Mouse (Mus musculus): Measurements from ENCODE around the gene 4930558C23Rik.
A peak's percentile ranks its signal among the peaks of the same experiment; 100 is the strongest.
"Not testable (repeated sequence)": the region's sequence is repeated elsewhere in the genome, so short reads cannot be mapped to it uniquely, and the experiment has no call there.

Gene 4930558C23Rik

DNA sequence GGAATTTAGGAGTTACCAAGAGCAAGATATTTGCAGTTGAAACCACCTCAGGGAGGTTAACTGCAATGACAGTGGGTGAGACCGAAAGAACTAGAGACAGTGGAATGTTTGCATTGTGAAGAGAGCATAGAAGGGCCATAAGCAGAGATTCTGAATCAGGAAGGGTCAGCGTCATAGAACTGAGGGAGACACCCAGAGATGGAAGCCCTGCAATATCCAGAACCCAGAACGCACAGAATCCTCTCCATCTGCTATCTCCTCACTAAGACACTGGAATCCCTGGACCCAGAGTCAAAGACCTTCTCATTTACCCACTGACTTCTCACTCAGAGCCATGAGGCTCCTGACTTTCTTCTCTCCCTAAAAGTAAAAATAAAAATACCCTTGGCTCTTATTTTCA, at the start of gene 4930558C23Rik:
Gene 4930558C23Rik, minus strand, starts transcription at position 101 of the 400 bp plus-strand sequence.
- DNase-seq (ENCODE audit: low spot score): no peak

DNA sequence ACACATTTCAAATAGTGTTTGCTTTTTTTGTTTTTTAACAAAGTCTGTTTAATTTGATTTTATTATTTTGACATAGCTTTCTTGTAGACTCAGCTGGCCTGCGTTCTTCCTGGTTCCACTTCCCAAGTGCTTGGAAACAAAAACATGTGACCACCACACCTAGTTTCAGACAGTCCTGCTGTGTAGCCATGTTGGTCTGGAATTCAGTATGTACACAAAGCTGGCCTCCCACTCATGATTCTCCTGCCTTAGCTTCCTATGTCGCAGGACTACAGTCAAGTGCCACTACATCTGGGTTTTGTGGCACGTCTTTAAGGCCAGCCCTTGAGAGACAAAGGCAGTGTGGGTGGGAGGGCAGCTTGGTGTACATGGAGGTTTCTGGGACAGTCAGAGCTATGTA, 48.3 kb upstream of the 4930558C23Rik start:
- no peak for DNase-seq (ENCODE audit: low spot score)

DNA sequence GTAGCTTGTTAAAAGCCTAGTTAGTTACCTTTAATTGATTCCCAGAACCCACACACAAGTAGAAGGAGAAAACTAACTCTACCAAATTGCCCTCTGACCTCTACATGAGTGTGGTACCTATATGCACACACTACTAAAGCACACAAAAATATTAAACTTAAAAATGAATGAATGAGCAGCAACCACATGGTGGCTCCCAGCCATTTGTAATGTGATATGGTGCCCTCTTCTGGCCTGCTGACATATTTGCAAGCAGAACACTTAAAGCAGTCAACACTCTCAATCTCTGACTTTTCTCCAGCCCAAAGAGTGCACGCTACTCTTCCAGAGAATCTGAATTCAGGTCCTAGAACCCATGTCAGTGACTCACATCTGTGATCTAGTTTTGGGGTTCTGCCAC, 47.8 kb upstream of the 4930558C23Rik start:
- peak; percentile 21 for DNase-seq (ENCODE audit: low spot score)

DNA sequence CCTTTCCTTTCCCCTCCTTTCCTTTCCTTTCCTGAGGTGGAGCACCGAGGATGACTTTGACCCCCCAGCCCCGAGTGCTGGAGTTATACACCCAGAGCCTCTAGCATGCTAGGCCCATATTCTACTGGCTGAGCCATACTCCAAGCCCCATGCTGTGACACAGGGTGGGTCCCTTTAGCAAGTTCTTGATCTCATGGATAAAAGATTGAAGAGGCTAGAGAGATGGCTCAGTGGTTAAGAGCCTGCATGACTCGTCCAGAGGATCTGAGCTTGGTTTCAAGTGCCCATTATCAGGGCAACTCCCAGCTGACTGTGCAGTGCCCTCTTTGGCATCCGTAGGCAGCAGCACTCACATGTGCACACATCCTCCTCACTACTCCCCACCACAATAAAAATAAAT, 42.7 kb upstream of the 4930558C23Rik start:
- no peak for DNase-seq (ENCODE audit: low spot score)

DNA sequence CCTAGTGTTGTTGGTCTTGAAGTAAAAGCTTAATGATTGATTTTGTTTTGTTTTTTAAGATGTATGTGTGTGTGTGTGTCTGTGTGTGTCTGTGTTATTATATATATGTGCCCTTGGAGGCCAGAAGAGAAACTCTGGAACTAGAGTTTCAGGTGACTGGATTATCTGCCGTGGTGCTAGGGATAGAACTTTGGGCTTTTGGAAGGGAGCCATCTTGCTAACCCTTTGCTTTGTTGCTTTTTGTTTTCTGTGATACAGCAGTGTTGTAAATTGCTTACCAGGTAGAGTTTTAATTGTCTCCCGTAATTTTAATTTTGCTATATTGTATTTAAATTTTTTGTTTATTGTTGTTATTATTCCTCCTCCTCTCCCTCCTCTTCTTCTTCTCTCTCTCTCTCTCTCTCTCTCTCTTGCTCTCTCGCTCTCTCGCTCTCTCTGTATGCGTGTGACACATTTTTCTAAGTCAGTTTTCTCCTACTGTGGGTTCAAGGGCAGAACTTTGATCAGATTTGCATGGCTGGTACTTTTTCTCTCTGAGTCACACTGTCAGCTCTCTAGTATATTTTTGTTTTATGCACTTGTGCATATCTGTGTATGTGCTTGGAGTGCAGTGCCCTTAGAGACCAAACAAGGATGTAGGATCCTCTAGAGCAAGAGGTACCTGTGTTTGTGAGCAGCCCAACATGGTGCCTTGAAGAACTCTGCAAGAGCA, 39.9 kb upstream of the 4930558C23Rik start:
- DNase-seq (ENCODE audit: low spot score): no peak

DNA sequence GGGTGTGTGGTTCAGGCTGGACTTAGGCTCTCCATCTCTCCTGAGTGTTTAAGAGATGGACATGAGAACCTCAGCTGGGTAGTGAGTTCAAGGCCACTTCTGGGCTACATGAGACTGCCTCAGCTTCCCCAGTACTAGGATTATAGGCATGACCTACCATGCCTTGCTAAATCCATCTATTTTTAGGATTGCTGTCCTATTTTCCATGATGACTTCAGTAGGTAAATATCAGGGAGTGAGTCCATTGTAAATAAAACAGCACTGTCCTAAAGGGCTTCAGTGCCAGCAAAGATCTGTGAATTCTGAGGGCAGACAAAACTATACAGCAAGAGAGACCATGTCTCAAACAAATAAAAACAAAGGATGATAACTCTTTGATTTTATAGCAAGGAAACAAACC, 37.0 kb upstream of the 4930558C23Rik start:
- no peak for DNase-seq (ENCODE audit: low spot score)

DNA sequence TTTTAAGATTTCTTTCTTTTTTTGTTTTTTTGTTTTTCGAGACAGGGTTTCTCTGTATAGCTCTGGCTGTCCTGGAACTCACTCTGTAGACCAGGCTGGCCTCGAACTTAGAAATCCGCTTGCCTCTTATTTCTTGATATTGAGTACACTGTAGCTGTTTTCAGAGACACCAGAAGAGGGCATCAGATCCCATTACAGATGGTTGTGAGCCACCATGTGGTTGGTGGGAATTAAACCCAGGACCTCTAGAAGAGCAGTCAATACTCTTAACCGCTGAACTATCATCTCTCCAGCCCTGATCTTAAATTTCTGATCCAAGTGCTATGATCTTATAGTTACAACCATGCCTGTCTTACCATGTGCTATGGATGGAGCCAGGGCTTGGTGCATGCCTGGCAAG, 36.0 kb upstream of the 4930558C23Rik start:
- DNase-seq (ENCODE audit: low spot score): not testable (repeated sequence)

DNA sequence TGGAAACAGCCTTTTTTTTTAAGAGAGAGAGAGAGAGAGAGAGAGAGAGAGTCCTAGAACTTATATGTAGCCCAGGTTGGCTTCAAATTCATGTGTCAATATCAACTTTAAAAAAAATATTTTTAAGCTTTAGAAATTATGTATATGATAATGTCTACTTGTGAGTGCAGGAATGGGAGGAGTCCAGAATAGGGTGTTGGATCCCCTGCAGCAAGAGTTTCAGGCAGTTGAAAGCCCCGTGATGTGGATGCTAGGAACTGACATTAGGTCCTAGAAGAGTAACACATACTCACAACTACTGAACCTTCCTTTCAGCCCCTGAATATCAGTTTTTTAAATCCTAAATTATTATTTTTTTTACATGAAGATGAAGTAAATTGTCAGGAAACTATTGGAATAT, 32.9 kb upstream of the 4930558C23Rik start:
- no peak for DNase-seq (ENCODE audit: low spot score)

DNA sequence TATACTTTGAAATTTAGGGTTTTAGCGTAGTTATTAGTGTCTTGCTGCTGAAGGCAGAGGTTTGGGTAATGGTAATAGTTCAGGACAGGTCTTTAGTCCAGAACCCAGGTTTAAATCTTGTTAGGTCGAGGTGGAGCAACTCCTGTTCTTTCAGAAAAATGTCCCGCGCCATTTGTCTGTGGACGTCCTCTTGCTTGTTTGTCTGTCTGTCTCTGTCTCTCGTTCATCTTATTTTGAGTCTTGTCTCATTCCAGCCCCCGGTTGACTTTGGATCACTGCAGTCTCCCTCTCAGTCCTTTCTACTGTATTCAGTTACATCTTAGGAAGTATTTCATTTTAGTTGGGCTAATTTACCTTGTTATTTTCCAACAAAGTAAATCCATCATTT, 32.3 kb upstream of the 4930558C23Rik start:
- DNase-seq (ENCODE audit: low spot score): no peak

DNA sequence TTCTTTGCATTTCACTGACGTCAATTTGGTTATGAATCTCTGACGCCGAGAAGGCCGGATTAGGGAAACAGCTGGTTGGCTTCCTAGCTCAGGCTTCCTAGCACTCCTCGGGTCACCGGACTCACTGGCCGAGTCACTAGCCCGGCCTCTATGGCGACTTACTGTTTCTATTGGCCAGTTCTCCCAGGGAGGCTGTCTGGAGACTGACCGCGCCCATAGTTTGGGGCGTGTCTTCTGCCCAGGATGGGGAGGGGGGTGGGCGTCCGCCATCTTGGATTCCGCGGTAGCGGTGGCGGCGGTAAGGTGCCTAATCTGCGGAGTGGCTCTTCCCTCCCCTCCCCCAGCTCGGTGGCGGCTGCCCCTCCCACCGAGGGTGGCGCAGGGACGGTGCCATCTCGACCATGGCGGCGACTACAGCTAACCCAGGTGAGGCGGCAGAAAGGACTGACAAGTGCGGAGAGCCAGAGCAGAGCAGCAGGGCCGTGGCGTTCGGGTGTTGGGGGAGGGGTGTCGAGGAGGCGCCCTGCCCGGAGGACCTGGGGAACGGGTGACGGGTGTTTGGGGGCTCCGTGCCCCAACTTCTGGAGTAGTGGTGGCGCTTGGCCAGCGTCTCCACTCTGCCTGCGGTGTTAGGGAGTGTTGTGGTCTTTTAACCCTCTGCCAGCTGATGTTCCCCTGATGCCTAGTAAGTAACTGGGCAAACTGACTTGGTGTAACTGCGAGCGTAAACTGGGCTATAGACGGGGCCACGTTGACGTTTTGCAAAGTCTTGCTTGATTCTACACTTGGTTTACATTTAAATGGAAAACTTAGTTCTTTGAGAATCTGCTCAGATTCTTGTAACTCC, 31.7 kb upstream of the 4930558C23Rik start, which contains the start of gene Arnt:
Gene Arnt, plus strand, starts transcription at position 253 of the 847 bp plus-strand sequence.
- peak; percentile 89 for DNase-seq (ENCODE audit: low spot score)

DNA sequence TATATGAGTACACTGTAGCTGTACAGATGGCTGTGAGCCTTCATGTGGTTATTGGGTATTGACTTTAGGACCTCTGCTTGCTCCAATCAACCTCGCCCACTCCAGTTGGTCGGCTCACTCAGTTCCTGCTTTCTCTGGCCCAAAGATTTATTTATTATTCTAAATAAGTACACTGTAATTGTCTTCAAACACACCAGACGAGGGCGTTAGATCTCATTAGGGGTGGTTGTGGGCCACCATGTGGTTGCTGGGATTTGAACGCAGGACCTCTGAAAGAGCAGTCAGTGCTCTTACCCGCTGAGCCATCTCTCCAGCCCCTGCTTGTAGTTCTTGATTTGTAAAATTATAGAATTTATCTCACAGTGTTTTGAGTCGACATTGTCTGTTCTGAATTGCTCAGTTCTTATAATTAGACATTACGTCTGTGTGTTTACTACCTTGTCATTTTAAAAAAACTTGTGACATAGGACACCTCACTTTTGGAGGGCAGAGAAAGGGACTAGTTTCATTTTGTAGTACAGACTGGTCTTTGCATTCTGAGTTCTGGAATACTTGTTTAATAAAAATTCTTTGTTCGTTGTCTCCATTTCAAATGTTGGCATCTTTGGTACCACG, 30.8 kb upstream of the 4930558C23Rik start:
- no peak for DNase-seq (ENCODE audit: low spot score)

DNA sequence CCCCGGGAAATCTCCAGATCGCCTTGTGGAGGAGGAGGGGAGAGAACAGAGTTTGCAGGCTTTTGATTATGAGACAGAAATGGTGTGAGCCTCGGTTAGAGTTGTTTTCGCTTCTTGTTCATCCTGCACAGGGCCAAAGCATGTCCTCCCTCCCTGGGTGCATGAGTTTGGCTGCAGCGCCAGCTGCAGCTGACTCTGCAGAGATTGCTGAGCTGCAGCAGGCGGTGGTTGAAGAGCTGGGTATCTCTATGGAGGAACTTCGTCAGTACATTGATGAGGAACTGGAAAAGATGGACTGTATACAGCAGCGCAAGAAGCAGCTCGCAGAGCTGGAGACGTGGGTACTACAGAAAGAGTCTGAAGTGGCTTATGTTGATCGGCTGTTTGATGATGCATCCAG, 25.8 kb upstream of the 4930558C23Rik start:
- not testable (repeated sequence) for DNase-seq (ENCODE audit: low spot score)

DNA sequence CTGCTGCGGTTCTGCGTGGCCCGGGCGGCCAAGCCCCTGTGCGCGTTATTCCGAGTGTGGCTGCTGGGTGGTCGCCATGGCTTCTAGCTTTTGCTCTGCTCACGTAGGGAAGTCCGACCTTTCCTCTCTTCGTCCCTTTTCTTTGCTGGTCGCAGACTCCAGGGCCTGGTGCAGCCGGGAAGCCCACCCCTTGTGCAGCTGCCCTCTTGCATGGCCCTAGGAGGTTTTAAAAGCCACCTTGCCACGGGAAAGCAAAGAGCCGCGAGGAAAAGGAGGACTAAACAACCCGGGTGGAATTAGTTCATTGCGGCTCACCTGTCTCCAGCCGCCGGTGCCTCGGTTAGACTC, 25.2 kb upstream of the 4930558C23Rik start:
- not testable (repeated sequence) for DNase-seq (ENCODE audit: low spot score)

DNA sequence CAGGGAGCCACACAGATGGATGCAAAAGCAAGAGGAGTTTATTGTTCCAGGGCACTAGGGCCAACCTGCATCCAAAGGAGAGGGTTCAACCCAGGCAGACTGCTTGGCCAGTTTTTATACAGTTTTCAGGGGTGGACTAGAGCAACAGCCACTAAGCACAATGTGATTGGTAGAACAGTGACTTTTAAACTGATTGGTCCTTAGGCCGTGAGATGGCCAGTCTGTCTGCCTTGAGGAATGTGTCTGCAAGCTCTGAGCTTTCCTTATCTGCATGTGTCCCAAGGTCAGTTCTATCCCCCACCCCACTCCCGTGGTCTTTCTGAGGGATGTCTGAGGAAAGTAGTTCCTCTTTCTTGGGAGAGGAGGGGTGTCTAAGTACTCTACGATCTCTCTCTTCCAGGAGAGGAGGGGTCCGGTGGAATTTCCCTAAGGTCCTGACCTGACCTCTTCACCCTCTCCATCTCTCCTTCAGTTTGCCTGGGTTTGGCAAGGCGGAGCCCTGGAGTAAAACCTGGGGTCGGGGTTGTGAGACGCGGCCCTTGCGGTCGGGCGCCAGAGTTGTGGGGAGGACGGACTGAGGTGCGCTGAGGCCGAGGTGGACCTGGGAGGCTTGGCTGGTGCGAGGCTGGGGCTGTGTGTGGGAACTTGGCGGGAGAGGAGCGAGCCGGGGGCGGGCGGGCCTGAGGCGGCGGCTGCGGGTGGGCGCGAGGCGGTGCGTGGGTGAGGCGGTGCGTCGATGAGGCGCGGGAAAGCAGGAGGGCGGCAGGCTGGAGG, 24.7 kb upstream of the 4930558C23Rik start:
- not testable (repeated sequence) for DNase-seq (ENCODE audit: low spot score)

DNA sequence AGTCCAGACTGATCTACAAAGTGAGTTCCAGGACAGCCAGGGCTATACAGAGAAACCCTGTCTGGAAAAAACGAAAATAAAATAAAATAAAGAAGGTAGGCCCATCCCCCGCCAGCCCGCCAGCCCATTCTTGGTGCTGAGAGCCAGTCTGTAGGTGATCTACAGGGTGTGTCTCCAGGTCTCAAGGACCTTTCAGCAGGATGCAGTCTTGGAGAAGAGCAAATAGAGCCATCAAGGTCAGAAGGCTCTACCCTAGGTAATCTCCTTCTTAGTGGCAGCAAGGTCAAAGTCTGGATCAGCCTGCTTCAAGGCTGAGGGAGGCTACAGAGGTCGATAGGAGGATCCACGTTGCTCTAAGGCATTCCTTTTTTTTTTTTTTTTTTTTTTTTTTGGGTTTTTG, 23.8 kb upstream of the 4930558C23Rik start:
- not testable (repeated sequence) for DNase-seq (ENCODE audit: low spot score)

DNA sequence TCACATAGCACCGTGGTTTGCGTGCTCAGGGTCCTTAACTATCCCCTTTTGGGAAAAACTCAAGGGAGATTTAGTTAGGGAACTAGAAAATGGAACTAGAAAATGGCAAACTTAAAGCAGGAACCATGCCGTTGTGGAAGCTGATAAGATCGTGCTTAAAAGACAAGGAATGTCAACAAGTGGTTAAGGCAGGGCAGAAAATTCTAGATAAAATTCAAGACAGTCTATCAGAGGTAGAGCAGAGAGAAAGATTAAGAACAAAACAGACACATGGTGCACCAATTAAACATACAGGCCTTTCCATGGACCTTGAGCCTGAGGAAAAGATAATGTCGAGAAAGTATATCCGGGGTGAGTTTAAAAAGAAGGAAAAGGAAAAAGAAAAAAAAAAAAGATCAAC, 15.2 kb upstream of the 4930558C23Rik start:
- no peak for DNase-seq (ENCODE audit: low spot score)

DNA sequence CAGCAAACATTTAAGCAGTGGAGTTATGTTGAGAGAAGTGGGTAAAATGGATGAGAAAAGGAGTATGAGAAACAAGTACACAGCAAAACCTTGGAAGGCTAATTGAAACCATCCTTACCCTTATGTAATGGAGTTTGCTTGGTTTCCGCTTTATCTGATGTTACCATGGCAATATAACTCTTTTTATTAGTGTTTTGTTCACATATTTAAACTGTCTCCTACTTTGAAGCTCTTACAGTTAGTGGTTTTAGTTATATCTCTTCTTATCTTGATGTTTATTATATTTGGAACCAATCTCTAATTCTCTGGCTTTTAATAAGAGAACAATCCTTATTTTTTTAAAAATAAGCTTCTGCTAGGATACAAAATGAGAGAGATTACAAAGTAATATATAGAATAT, 9.6 kb upstream of the 4930558C23Rik start:
- DNase-seq (ENCODE audit: low spot score): no peak

DNA sequence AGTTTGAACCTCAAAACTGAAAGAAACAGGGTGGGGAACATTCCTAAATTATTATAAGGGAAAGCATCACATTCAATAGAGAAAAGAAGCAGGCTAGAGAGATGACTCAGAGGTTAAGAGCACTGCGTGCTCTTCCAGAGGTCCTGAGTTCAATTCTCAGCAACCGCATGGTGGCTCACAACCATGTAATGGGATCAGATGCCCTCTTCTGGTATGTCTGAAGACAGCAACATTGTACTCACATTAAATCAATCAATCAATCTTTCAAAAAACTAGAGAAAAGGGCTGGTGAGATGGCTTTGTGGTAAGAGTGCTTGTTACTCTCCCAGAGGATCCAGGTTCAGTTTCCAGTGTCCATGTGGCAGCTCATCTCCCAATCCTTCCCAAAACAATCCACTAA, 6.2 kb upstream of the 4930558C23Rik start:
- DNase-seq (ENCODE audit: low spot score): no peak

DNA sequence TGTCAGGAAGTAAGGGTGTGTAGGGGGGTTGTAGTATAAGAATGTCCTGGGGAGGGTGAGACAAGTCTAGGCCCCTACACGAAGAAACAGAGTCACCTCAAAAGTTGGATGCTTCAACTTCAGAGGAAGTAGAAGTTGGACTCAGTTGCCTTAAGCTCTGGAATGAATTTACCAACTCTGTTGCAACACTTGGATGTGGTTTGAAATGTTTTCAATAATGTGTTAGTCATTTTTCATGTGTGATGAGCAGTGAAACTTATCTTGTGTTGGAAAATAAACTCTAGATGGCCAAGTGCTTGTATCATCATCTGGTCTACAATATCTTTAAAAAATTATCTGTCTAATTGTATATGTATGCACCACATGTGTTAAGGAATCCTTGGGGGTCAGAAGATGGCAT, 5.1 kb upstream of the 4930558C23Rik start:
- no peak for DNase-seq (ENCODE audit: low spot score)

DNA sequence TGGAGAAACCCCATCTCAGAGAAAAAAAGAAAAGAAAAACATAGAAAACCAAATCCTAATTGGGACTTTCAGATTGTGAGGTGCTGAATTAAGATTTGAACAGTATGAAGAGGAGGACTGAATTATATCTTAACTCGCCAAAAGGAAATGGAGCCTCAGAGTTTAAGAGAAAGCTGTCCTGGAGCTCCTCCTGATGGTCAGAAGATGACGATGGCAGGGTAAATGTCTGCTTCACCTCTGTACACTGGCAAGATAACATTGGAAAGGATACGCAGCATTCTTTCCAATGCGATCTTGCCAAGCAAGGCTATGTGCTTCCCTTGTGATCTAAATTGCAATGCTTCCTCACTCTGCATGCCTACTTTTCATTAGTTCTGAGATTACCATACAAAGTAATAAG, 8.3 kb downstream of the 4930558C23Rik start:
- DNase-seq (ENCODE audit: low spot score): no peak

DNA sequence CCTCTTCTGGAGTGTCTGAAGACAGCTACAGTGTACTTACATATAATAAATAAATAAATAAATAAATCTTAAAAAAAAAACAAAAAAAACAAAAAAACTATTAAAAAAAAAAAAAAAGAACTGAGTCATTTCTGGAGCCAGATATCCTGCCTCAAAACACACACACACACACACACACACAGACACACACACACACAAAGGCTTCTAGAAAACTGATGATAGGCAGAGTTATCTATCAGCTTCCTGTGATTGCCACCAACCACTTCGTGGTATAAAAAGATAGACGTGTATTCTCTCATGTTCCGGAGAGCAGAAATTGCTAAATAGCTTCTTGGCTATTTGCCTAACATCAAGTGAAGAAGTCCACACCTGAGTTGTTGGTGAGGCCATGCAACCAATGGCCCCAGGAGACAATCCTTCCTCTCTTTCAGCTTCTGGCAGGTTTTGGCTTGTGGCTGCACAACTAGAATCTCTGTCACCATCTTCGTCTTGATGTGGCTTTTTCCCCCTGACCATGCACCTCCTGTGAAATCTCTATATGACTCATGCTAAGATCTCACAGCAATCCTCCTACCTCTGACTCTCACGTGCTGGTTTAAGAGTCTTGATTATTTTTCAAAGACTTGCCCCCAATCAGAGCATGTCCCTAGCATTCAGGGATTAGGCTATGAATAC, 17.1 kb downstream of the 4930558C23Rik start:
- DNase-seq (ENCODE audit: low spot score): no peak

DNA sequence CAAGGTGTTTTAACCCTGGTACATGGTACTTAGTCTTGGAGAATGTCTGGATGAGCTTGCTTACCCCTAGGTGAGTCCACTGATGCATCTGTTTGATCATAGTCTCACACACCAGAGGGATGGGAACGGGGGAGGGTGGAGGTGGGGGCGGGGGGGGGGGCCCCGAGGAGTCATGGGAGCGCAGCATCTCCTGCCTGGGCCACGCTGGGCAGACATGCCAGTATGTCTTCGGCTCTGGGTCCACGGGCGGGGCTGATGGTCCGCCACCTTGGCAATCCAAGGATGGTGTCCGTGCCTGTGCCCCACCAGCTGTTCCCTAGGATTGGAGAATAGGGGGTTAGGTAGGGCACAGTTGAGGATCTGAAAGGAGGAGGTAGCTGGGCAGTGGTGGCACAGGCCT, 29.4 kb downstream of the 4930558C23Rik start:
- no peak for DNase-seq (ENCODE audit: low spot score)
